Mouse (Mus musculus) E14TG2a.4 (cell line): ENCODE measurements at regions not wholly inside any gene's neighbourhood (a gene's known extent, or its start where the extent isn't known, plus 50 kb on each side); places are given as distances from the start of the nearest gene placed in this dataset.

ENCODE experiments used
- H3K27me3 ChIP-seq: 2 replicates; pipeline ENCODE4 v1.6.1; 2014; ENCODE audit warnings: low read length, control low read depth; ENCODE audit not compliant: insufficient read depth
- H3K36me3 ChIP-seq: 2 replicates; pipeline ENCODE4 v1.6.1; 2014; ENCODE audit warnings: low read length, control low read depth; ENCODE audit not compliant: insufficient read depth
- H3K4me1 ChIP-seq: replicated peaks from 2 replicates; pipeline ENCODE4 v1.6.1; 2014; ENCODE audit warnings: low read depth, low read length, control low read depth
- H3K4me3 ChIP-seq: replicated peaks from 2 replicates; pipeline ENCODE4 v1.5.1; 2014; ENCODE audit warnings: mild to moderate bottlenecking, low read length
- H3K9me3 ChIP-seq: 2 replicates; pipeline ENCODE4 v1.6.1; 2014; ENCODE audit warnings: low read length, control low read depth
- CTCF ChIP-seq: conservative IDR thresholded peaks from 2 replicates; pipeline ENCODE4 v1.5.1; 2014; ENCODE audit warnings: low read length
- NANOG ChIP-seq: IDR thresholded peaks from 2 replicates; pipeline ENCODE4 v1.6.1; 2014; ENCODE audit warnings: borderline replicate concordance, low read length, mixed read lengths
- POU5F1 ChIP-seq: IDR thresholded peaks from 2 replicates; pipeline ENCODE4 v1.6.1; 2014; ENCODE audit warnings: low read length, borderline replicate concordance

- no peaks in the 10 kb centered on the region for H3K4me1 ChIP-seq
- H3K4me3 ChIP-seq, result no peak overlapping the region
- TF ChIP-seq CTCF (no peak), POU5F1 (no peak), NANOG (no peak)
- H3K36me3 ChIP-seq, result no peaks in the 10 kb centered on the region
- no peaks in the 10 kb centered on the region for H3K27me3 ChIP-seq
- H3K9me3 ChIP-seq, result no peaks in the 10 kb centered on the region
Observed at GRCm38 (mm10) chr12:46199076-46199475, 619.7 kb downstream of the Nova1 start.

- Histone ChIP-seq H3K4me1 (no peaks in the 10 kb centered on the region), H3K9me3 (no peaks in the 10 kb centered on the region), H3K4me3 (no peak overlapping the region), H3K36me3 (no peaks in the 10 kb centered on the region), H3K27me3 (no peaks in the 10 kb centered on the region)
- no peak for TF ChIP-seq NANOG
- no peak for TF ChIP-seq POU5F1
- TF ChIP-seq CTCF, result no peak
Observed at GRCm38 (mm10) chr12:46197482-46198101, 621.1 kb downstream of the Nova1 start.

- TF ChIP-seq CTCF (no peak), NANOG (no peak), POU5F1 (no peak)
- Histone ChIP-seq H3K4me3 (no peak overlapping the region), H3K36me3 (no peaks in the 10 kb centered on the region), H3K9me3 (no peaks in the 10 kb centered on the region), H3K4me1 (no peaks in the 10 kb centered on the region), H3K27me3 (no peaks in the 10 kb centered on the region)
Observed at GRCm38 (mm10) chr12:46194173-46194572, 624.6 kb downstream of the Nova1 start.
